Mouse (Mus musculus): ENCODE measurements around the gene Irf2bp1.

- no peak for TF ChIP-seq TCF12 (IDR thresholded peaks at IDR 0.05; ENCODE audit: low read depth, low read length)
- no peak for TF ChIP-seq POLR2A (IDR thresholded peaks at IDR 0.05; ENCODE audit: low read depth, low read length)
- no peak for TF ChIP-seq NELFE (IDR thresholded peaks at IDR 0.05; ENCODE audit: low read depth, low read length)
- TF ChIP-seq CTCF (conservative IDR thresholded peaks at IDR 0.05 in 1 of 2, IDR thresholded peaks at IDR 0.05 in 1 of 2; ENCODE audit: low read depth in 2 of 2, low read length in 2 of 2), result no peak
- no peak for TF ChIP-seq UBTF (IDR thresholded peaks at IDR 0.05; ENCODE audit: low read depth, low read length)
- no peak for TF ChIP-seq PAX5 (IDR thresholded peaks at IDR 0.05; ENCODE audit: low read length)
- peak; percentile 77 for TF ChIP-seq HCFC1 (IDR thresholded peaks at IDR 0.05; ENCODE audit: low read depth, low read length)
Observed at GRCm38 (mm10) chr7:18967603-18968002, 36.2 kb upstream of the Irf2bp1 start.

All from CH12.LX (cell line).